Mouse (Mus musculus) cerebellum, adult 9-10 months (tissue): ENCODE measurements around the gene Gstcd.

Experiments used
- DNase-seq: peaks from one replicate; pipeline ENCODE4 v3.0.0; 2022

Gstcd gene

GRCm38 (mm10) chr3:132939006-132939405, 152.8 kb downstream of the Gstcd start:
- DNase-seq = no peak

DNA sequence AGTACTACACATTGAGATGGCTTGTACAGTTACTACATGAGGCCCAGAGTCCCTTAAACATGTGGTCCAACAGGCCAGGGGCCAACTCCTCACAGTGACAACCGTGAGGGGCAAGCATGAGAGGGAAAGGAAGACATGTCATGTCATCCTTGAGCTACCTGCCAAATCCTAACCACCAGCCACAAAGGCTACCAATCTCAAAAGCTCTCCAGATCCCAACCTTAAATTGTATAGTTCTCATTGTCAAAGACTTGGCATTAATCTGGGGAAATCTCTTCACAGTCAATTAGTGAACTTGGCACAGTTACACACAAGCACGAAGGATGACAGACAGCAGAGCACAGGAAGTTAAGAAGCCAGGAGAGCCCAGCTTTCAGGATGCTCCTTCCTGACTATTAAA, 157.2 kb downstream of the Gstcd start:
- DNase-seq = no peak
